Mouse (Mus musculus) left cerebral cortex, adult 8-10 months (tissue): ENCODE results near the gene Mt4. TPM values are rescaled to one million over a fixed set of nuclear protein-coding genes. Genes with fewer than 3 reads are reported as not detected.

ENCODE experiments used
- DNase-seq, 2 experiments: peaks; one replicate each; pipeline ENCODE4 v3.0.0; 2022; ENCODE audit warnings: low spot score in 2 of 2
- total RNA-seq, 4 experiments: library from RNA; stranded (reverse); gene quantifications; 2 replicates each; pipeline ENCODE4 v1.2.4; 2022

The Mt4 gene
- total RNA-seq, 4 experiments from 2014 or later = not detected

GRCm38 (mm10) chr8:94178857-94179712 is 42.1 kb downstream of the Mt4 start, which contains the start of gene Mt1:
Gene Mt1 (plus strand): TSS chr8:94179082.
- peak; percentile 85 to 93 for DNase-seq

GRCm38 (mm10) chr8:94179713-94180560 is 42.9 kb downstream of the Mt4 start:
- DNase-seq = no peak

GRCm38 (mm10) chr8:94180561-94180908 is 43.5 kb downstream of the Mt4 start:
- DNase-seq = no peak

GRCm38 (mm10) chr8:94182055-94182929 is 45.3 kb downstream of the Mt4 start:
- no peak for DNase-seq

- no peak for DNase-seq
Measured at GRCm38 (mm10) chr8:94183117-94183516, 46.1 kb downstream of the Mt4 start.

- DNase-seq = no peak
Measured at GRCm38 (mm10) chr8:94184357-94184843, 47.4 kb downstream of the Mt4 start.

GRCm38 (mm10) chr8:94185791-94186190 is 48.8 kb downstream of the Mt4 start:
- no peak for DNase-seq

GRCm38 (mm10) chr8:94186542-94186941 is 49.5 kb downstream of the Mt4 start:
- no peak for DNase-seq

- DNase-seq = no peak
Measured at GRCm38 (mm10) chr8:94187290-94188002, 50.4 kb downstream of the Mt4 start.

Other genes with a start within 250 kb of the Mt4 start
- gene Amfr, start 124.4 kb upstream of the Mt4 start, total RNA-seq = 100 to 1,000 TPM; 128 to 132 (median 131) TPM
- gene Nudt21, start 100.2 kb upstream of the Mt4 start, total RNA-seq = 10 to 100 TPM; 42.5 to 50.6 (median 47.7) TPM
- gene Ogfod1, start 100.0 kb upstream of the Mt4 start, total RNA-seq = 100 to 1,000 TPM in 1 of 4 experiments, 10 to 100 TPM in 3; 97.3 to 111 (median 99.2) TPM
- gene Bbs2, start 38.3 kb upstream of the Mt4 start, total RNA-seq = 10 to 100 TPM; 33.2 to 41.9 (median 38.5) TPM
- gene Mt3, start 15.4 kb downstream of the Mt4 start, total RNA-seq = 100 to 1,000 TPM; 785 to 962 (median 864) TPM
- gene Mt2, start 35.5 kb downstream of the Mt4 start, total RNA-seq = 100 to 1,000 TPM; 287 to 602 (median 391) TPM
- 100 to 1,000 TPM; 307 to 666 (median 449) TPM for gene Mt1, start 41.9 kb downstream of the Mt4 start, total RNA-seq
- 10 to 100 TPM; 48.3 to 54.1 (median 49.8) TPM for gene Nup93, start 77.4 kb downstream of the Mt4 start, total RNA-seq
- gene Slc12a3, start 192.0 kb downstream of the Mt4 start, total RNA-seq = under 1 TPM; 0.20 to 0.57 (median 0.48) TPM
- 10 to 100 TPM; 68.9 to 76.1 (median 73.2) TPM for gene Herpud1, start 249.2 kb downstream of the Mt4 start, total RNA-seq